Mouse (Mus musculus) MEL (cell line): ENCODE measurements at regions not wholly inside any gene's neighbourhood (a gene's known extent, or its start where the extent isn't known, plus 50 kb on each side); places are given as distances from the start of the nearest gene placed in this dataset.

Experiments
- BHLHE40 ChIP-seq: IDR thresholded peaks from 2 replicates; pipeline ENCODE4 v1.6.1; 2012; ENCODE audit warnings: low read depth, mild to moderate bottlenecking, inconsistent platforms, low read length, improper control_type of control experiment, borderline replicate concordance
- CTCF ChIP-seq, 3 experiments: IDR thresholded peaks in 2 of 3; conservative IDR thresholded peaks in 1 of 3; 2 replicates each; pipeline ENCODE4 v1.5.1; 2011 to 2012; ENCODE audit warnings: low read length in 3 of 3, low read depth in 2 of 3, mild to moderate bottlenecking in 2 of 3, improper control_type of control experiment in 1 of 3, inconsistent platforms in 1 of 3, mixed read lengths in 1 of 3, moderate library complexity in 1 of 3; ENCODE audit not compliant: control insufficient read depth in 1 of 3, insufficient read depth in 1 of 3, poor library complexity in 1 of 3, severe bottlenecking in 1 of 3
- GABPA ChIP-seq: IDR thresholded peaks from 2 replicates; pipeline ENCODE4 v1.6.1; 2012; ENCODE audit warnings: low read depth, mild to moderate bottlenecking, inconsistent platforms, low read length, improper control_type of control experiment, moderate library complexity
- JUND ChIP-seq: IDR thresholded peaks from 2 replicates; pipeline ENCODE4 v1.6.1; 2011; ENCODE audit warnings: low read depth, mild to moderate bottlenecking, improper control_type of control experiment, low read length
- POLR2A ChIP-seq, 2 experiments: IDR thresholded peaks; 2 replicates each; pipeline ENCODE4 v1.6.1; 2011 to 2012; ENCODE audit warnings: low read length in 2 of 2, mild to moderate bottlenecking in 2 of 2, control low read depth in 1 of 2, improper control_type of control experiment in 1 of 2, low read depth in 1 of 2, moderate library complexity in 1 of 2; ENCODE audit not compliant: control insufficient read depth in 1 of 2, insufficient read depth in 1 of 2, poor library complexity in 1 of 2
- POLR2AphosphoS2 ChIP-seq: IDR thresholded peaks from 2 replicates; pipeline ENCODE4 v1.6.1; 2011; ENCODE audit warnings: low read length, improper control_type of control experiment
- SIN3A ChIP-seq: IDR thresholded peaks from 2 replicates; pipeline ENCODE4 v1.6.1; 2012; ENCODE audit warnings: low read length, improper control_type of control experiment, inconsistent platforms
- UBTF ChIP-seq: IDR thresholded peaks from 2 replicates; pipeline ENCODE4 v1.6.1; 2012; ENCODE audit warnings: low read depth, mild to moderate bottlenecking, inconsistent platforms, low read length, improper control_type of control experiment, moderate library complexity, borderline replicate concordance; ENCODE audit not compliant: insufficient read depth
- USF1 ChIP-seq: IDR thresholded peaks from 2 replicates; pipeline ENCODE4 v1.6.1; 2014; ENCODE audit warnings: low read depth, mild to moderate bottlenecking, inconsistent platforms, low read length, improper control_type of control experiment, moderate library complexity

GRCm38 (mm10) chr6:16991996-16992591, 72.9 kb upstream of the Tes start:
- TF ChIP-seq POLR2A (IDR thresholded peaks at IDR 0.05; ENCODE audit: control insufficient read depth in 1 of 2, insufficient read depth in 1 of 2, low read depth in 1 of 2, low read length in 2 of 2, poor library complexity in 1 of 2) = no peak
- TF ChIP-seq CTCF (IDR thresholded peaks at IDR 0.05 in 2 of 3, conservative IDR thresholded peaks at IDR 0.05 in 1 of 3; ENCODE audit: control insufficient read depth in 1 of 3, insufficient read depth in 1 of 3, low read depth in 2 of 3, low read length in 3 of 3, poor library complexity in 1 of 3, severe bottlenecking in 1 of 3) = no peak
- no peak for TF ChIP-seq GABPA
- TF ChIP-seq SIN3A = no peak
- TF ChIP-seq JUND = no peak
- no peak for TF ChIP-seq USF1
- no peak for TF ChIP-seq BHLHE40
- TF ChIP-seq UBTF = no peak
- TF ChIP-seq POLR2AphosphoS2 = no peak
